Mouse (Mus musculus): Measurements from ENCODE around the gene Snrpd3. TPM values are rescaled to one million over a fixed set of nuclear protein-coding genes. Genes with fewer than 3 reads are reported as not detected.
A peak's percentile ranks its signal among the peaks of the same experiment; 100 is the strongest.

Gene Snrpd3
- polyA plus RNA-seq, 1 experiment = 7.4 TPM

DNA sequence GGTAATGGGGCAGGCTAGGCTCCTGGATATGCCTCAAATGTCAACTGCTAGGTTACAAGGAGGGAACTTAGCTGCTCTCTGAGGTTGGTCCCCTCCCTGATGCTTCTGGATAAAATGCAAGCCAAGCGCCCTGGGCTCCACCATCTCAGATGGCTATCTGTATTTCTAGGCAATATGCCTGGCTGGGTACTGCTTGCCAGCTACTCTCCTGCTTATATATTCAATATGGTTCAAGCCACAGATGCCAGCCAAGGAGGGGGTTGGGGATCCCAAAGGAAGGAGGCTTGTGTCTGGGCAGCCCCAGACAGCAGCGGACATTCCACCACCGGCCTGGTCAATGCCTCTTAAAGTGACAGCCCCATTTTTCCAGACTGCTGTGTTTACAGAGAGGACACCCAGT is 41.2 kb downstream of the Snrpd3 start:
- TF ChIP-seq POLR2A (IDR thresholded peaks at IDR 0.05; ENCODE audit: low read depth, low read length) = no peak
- TF ChIP-seq CTCF (IDR thresholded peaks at IDR 0.05; ENCODE audit: extremely low read depth, insufficient read length, insufficient replicate concordance, low read depth, low read length) = no peak
- Histone ChIP-seq H3K27me3 (ENCODE audit: control insufficient read depth, insufficient read depth, low read length) (peaks cover 20% of the 10 kb centered on the region), H3K4me3 (ENCODE audit: low read depth, low read length) (no peak overlapping the region), H3K27ac (ENCODE audit: insufficient read depth, low read depth, low read length) (no peak overlapping the region), H3K36me3 (ENCODE audit: control insufficient read depth, insufficient read depth, low read length) (no peaks in the 10 kb centered on the region), H3K4me1 (ENCODE audit: control insufficient read depth, insufficient read depth, insufficient read length, low read length) (peaks cover 7% of the 10 kb centered on the region)
- 59% methylated on average over 3 of the region's 3 CpGs for WGBS

GRCm38 (mm10) chr10:75559041-75559675 is 41.8 kb downstream of the Snrpd3 start:
- Histone ChIP-seq H3K36me3 (ENCODE audit: control insufficient read depth, insufficient read depth, low read length) (no peaks in the 10 kb centered on the region), H3K4me1 (ENCODE audit: control insufficient read depth, insufficient read depth, insufficient read length, low read length) (peaks cover 9% of the 10 kb centered on the region), H3K27me3 (ENCODE audit: control insufficient read depth, insufficient read depth, low read length) (peaks cover 20% of the 10 kb centered on the region), H3K4me3 (ENCODE audit: low read depth, low read length) (peak overlapping the region; percentile 58), H3K27ac (ENCODE audit: insufficient read depth, low read depth, low read length) (no peak overlapping the region)
- no peak for TF ChIP-seq CTCF (IDR thresholded peaks at IDR 0.05; ENCODE audit: extremely low read depth, insufficient read length, insufficient replicate concordance, low read depth, low read length)
- TF ChIP-seq POLR2A (IDR thresholded peaks at IDR 0.05; ENCODE audit: low read depth, low read length) = no peak
- 13% methylated on average over 14 of the region's 14 CpGs for WGBS

GRCm38 (mm10) chr10:75559676-75560548 is 42.6 kb downstream of the Snrpd3 start, which contains the start of gene Lrrc75b:
Lrrc75b (minus strand) TSS chr10:75560330.
- Histone ChIP-seq H3K27ac (ENCODE audit: insufficient read depth, low read depth, low read length) (no peak within 1 kb of the TSS), H3K27me3 (ENCODE audit: control insufficient read depth, insufficient read depth, low read length) (peaks cover 20% of the 10 kb centered on the region), H3K4me1 (ENCODE audit: control insufficient read depth, insufficient read depth, insufficient read length, low read length) (peaks cover 9% of the 10 kb centered on the region), H3K4me3 (ENCODE audit: low read depth, low read length) (peak within 1 kb of the TSS; percentile 58), H3K36me3 (ENCODE audit: control insufficient read depth, insufficient read depth, low read length) (no peaks in the 10 kb centered on the region)
- WGBS = 1% methylated on average over 72 of the region's 75 CpGs
- TF ChIP-seq POLR2A (IDR thresholded peaks at IDR 0.05; ENCODE audit: low read depth, low read length) = no peak
- no peak for TF ChIP-seq CTCF (IDR thresholded peaks at IDR 0.05; ENCODE audit: extremely low read depth, insufficient read length, insufficient replicate concordance, low read depth, low read length)

- Histone ChIP-seq H3K27ac (ENCODE audit: insufficient read depth, low read depth, low read length) (no peak overlapping the region), H3K27me3 (ENCODE audit: control insufficient read depth, insufficient read depth, low read length) (peaks cover 20% of the 10 kb centered on the region), H3K4me3 (ENCODE audit: low read depth, low read length) (peak overlapping the region; percentile 58), H3K4me1 (ENCODE audit: control insufficient read depth, insufficient read depth, insufficient read length, low read length) (peaks cover 9% of the 10 kb centered on the region), H3K36me3 (ENCODE audit: control insufficient read depth, insufficient read depth, low read length) (no peaks in the 10 kb centered on the region)
- no peak for TF ChIP-seq POLR2A (IDR thresholded peaks at IDR 0.05; ENCODE audit: low read depth, low read length)
- TF ChIP-seq CTCF (IDR thresholded peaks at IDR 0.05; ENCODE audit: extremely low read depth, insufficient read length, insufficient replicate concordance, low read depth, low read length) = no peak
- 46% methylated on average over 6 of the region's 6 CpGs for WGBS
Observed at GRCm38 (mm10) chr10:75560549-75560899, 43.2 kb downstream of the Snrpd3 start.

DNA sequence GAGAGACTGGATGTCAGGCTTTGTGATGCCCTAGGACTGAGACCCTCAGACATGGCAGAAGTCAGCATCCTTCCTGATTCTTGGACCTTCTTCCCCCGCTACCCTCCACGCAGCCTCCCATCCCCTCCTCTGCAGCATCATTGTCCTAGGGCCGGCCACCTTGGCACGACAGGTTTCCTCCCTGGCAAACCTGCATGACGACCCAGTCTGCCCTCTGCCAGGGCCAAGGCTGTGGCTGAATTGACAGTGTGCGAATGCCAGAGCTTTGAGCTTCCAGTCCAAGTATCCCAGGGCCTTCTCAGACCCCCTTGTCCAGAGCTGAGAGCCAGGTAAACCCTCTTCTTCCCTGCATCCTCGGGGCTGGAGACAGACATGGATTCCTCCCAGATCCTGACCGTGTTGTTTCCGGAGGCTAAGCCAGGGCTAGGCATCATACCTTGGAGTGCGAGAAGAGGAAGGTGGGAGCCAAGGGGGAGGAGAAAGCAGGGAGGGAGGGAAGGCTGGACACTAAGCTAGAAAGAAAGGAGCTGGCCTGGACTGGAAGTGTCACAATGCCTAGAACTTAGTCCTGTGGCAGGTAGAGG is 43.8 kb downstream of the Snrpd3 start, which contains the start of gene Ggt1:
Gene Ggt1, plus strand, starts transcription at position 534 of the 584 bp plus-strand sequence.
- WGBS = 73% methylated on average over 10 of the region's 10 CpGs
- peak within 1 kb of the TSS; percentile 58 for H3K4me3 ChIP-seq (ENCODE audit: low read depth, low read length)
- TF ChIP-seq POLR2A (IDR thresholded peaks at IDR 0.05; ENCODE audit: low read depth, low read length) (no peak), CTCF (IDR thresholded peaks at IDR 0.05; ENCODE audit: extremely low read depth, insufficient read length, insufficient replicate concordance, low read depth, low read length) (no peak)

GRCm38 (mm10) chr10:75562596-75562995 is 45.2 kb downstream of the Snrpd3 start:
- WGBS = 67% methylated on average over 8 of the region's 8 CpGs
- Histone ChIP-seq H3K4me1 (ENCODE audit: control insufficient read depth, insufficient read depth, insufficient read length, low read length) (peaks cover 13% of the 10 kb centered on the region), H3K36me3 (ENCODE audit: control insufficient read depth, insufficient read depth, low read length) (0 out of 2 replicates have a peak, but pooled peaks cover 1% of the 10 kb centered on the region), H3K4me3 (ENCODE audit: low read depth, low read length) (no peak overlapping the region), H3K27ac (ENCODE audit: insufficient read depth, low read depth, low read length) (no peak overlapping the region), H3K27me3 (ENCODE audit: control insufficient read depth, insufficient read depth, low read length) (peaks cover 20% of the 10 kb centered on the region)
- TF ChIP-seq POLR2A (IDR thresholded peaks at IDR 0.05; ENCODE audit: low read depth, low read length) = no peak
- no peak for TF ChIP-seq CTCF (IDR thresholded peaks at IDR 0.05; ENCODE audit: extremely low read depth, insufficient read length, insufficient replicate concordance, low read depth, low read length)

More for the DNA sequence above, 43.8 kb downstream of the Snrpd3 start, which contains the start of gene Ggt1:
- Histone ChIP-seq H3K27me3 (ENCODE audit: control insufficient read depth, insufficient read depth, low read length) (peaks cover 20% of the 10 kb centered on the region), H3K4me1 (ENCODE audit: control insufficient read depth, insufficient read depth, insufficient read length, low read length) (peaks cover 13% of the 10 kb centered on the region), H3K27ac (ENCODE audit: insufficient read depth, low read depth, low read length) (no peak within 1 kb of the TSS), H3K36me3 (ENCODE audit: control insufficient read depth, insufficient read depth, low read length) (no peaks in the 10 kb centered on the region)
